In genomic region chr6:54595330-54595878, GRCm38 (mm10) we compare ENCODE assay signal across 7 mouse cellular contexts. TPM values are rescaled to one million over a fixed set of nuclear protein-coding genes. Genes with fewer than 3 reads are reported as not detected.
A peak's percentile ranks its signal among the peaks of the same experiment; 100 is the strongest.
DNase-seq lines count a peak whose midpoint lies in the region; ATAC-seq and TF ChIP-seq lines count a peak whose summit lies in the region.

No protein-coding gene starts in this region.

- DNase-seq in lung, embryonic 14.5 days: peak; percentile 38
- DNase-seq in lung, postnatal 10 days: no peak
- DNase-seq in embryonic facial prominence, embryonic 11.5 days (ENCODE audit: low spot score): peak; percentile 40
- no peak for DNase-seq in thymus, postnatal 10 days (ENCODE audit: low spot score in 2 of 2)
- no peak for DNase-seq in urinary bladder, postnatal 10 days (ENCODE audit: low spot score)

- no peak for ATAC-seq in lung, embryonic 14.5 days (ENCODE audit: insufficient read depth)
- peak; percentile 68 for ATAC-seq in embryonic facial prominence, embryonic 11.5 days (replicated peaks; ENCODE audit: insufficient number of reproducible peaks, low FRiP score, low TSS enrichment, low read depth)
- peak; percentile 24; the same call in 1 of the 2 replicates for ATAC-seq in intestine, embryonic 15.5 days
- ATAC-seq in neural tube, embryonic 15.5 days (ENCODE audit: low FRiP score): no peak; the same call in none of the 2 replicates

- H3K27ac ChIP-seq in lung, embryonic 14.5 days (ENCODE audit: low read depth): peak overlapping the region; percentile 64; the same call in 1 of the 2 replicates
- no peak overlapping the region; the same call in 1 of the 2 replicates for H3K27ac ChIP-seq in embryonic facial prominence, embryonic 11.5 days (replicated peaks; ENCODE audit: low read depth, low read length)
- peak overlapping the region; percentile 74 for H3K27ac ChIP-seq in intestine, embryonic 15.5 days
- peak overlapping the region; percentile 74 for H3K27ac ChIP-seq in neural tube, embryonic 15.5 days (replicated peaks)

- TF ChIP-seq CTCF in lung, embryonic 14.5 days (IDR thresholded peaks at IDR 0.05; ENCODE audit: low read depth): no peak

- peaks cover 12% of the 10 kb centered on the region; the same call in 1 of the 2 replicates for H3K4me1 ChIP-seq in lung, embryonic 14.5 days (ENCODE audit: insufficient read depth)
- no peaks in the 10 kb centered on the region for H3K4me1 ChIP-seq in embryonic facial prominence, embryonic 11.5 days (ENCODE audit: control insufficient read depth, insufficient read depth, low read length)
- H3K4me1 ChIP-seq in intestine, embryonic 15.5 days (replicated peaks): peaks cover 22% of the 10 kb centered on the region
- H3K4me1 ChIP-seq in neural tube, embryonic 15.5 days: peaks cover 48% of the 10 kb centered on the region

- H3K9me3 ChIP-seq in lung, embryonic 14.5 days (ENCODE audit: low read depth, low read length): no peaks in the 10 kb centered on the region
- no peaks in the 10 kb centered on the region for H3K9me3 ChIP-seq in embryonic facial prominence, embryonic 11.5 days (replicated peaks; ENCODE audit: control insufficient read depth, low read length)
- H3K9me3 ChIP-seq in intestine, embryonic 15.5 days: no peaks in the 10 kb centered on the region
- no peaks in the 10 kb centered on the region for H3K9me3 ChIP-seq in neural tube, embryonic 15.5 days (replicated peaks)

- peak overlapping the region; percentile 88 for H3K4me3 ChIP-seq in lung, embryonic 14.5 days (ENCODE audit: low read depth, low read length)
- peak overlapping the region; percentile 80 for H3K4me3 ChIP-seq in embryonic facial prominence, embryonic 11.5 days (ENCODE audit: low read depth, low read length)
- H3K4me3 ChIP-seq in intestine, embryonic 15.5 days (replicated peaks): peak overlapping the region; percentile 91
- peak overlapping the region; percentile 76 for H3K4me3 ChIP-seq in neural tube, embryonic 15.5 days (replicated peaks)

- H3K9ac ChIP-seq in lung, embryonic 14.5 days: peak overlapping the region; percentile 78
- peak overlapping the region; percentile 85 for H3K9ac ChIP-seq in embryonic facial prominence, embryonic 11.5 days (replicated peaks; ENCODE audit: low read length)
- peak overlapping the region; percentile 87 for H3K9ac ChIP-seq in intestine, embryonic 15.5 days
- peak overlapping the region; percentile 84 for H3K9ac ChIP-seq in neural tube, embryonic 15.5 days (replicated peaks)

- H3K4me2 ChIP-seq in lung, embryonic 14.5 days: peak overlapping the region; percentile 79
- H3K4me2 ChIP-seq in embryonic facial prominence, embryonic 11.5 days (ENCODE audit: low read depth, low read length): peak overlapping the region; percentile 69
- H3K4me2 ChIP-seq in intestine, embryonic 15.5 days (replicated peaks): peak overlapping the region; percentile 76
- H3K4me2 ChIP-seq in neural tube, embryonic 15.5 days: peak overlapping the region; percentile 72

- no peaks in the 10 kb centered on the region for H3K27me3 ChIP-seq in lung, embryonic 14.5 days (ENCODE audit: insufficient read depth, low read length)
- no peaks in the 10 kb centered on the region for H3K27me3 ChIP-seq in embryonic facial prominence, embryonic 11.5 days (ENCODE audit: control insufficient read depth, insufficient read depth, low read length)
- H3K27me3 ChIP-seq in intestine, embryonic 15.5 days (replicated peaks): no peaks in the 10 kb centered on the region
- H3K27me3 ChIP-seq in neural tube, embryonic 15.5 days (replicated peaks): no peaks in the 10 kb centered on the region

- under 1% methylated on average over 44 of the region's 48 CpGs for WGBS in lung, embryonic 14.5 days
- under 1% methylated on average over 48 of the region's 48 CpGs for WGBS in embryonic facial prominence, embryonic 11.5 days
- WGBS in intestine, embryonic 15.5 days: under 1% methylated on average over 48 of the region's 48 CpGs
- WGBS in neural tube, embryonic 15.5 days: under 1% methylated on average over 41 of the region's 48 CpGs

- H3K36me3 ChIP-seq in lung, embryonic 14.5 days (ENCODE audit: insufficient read depth): no peaks in the 10 kb centered on the region
- no peaks in the 10 kb centered on the region for H3K36me3 ChIP-seq in embryonic facial prominence, embryonic 11.5 days (replicated peaks; ENCODE audit: control insufficient read depth, insufficient read depth, low read depth, low read length)
- H3K36me3 ChIP-seq in intestine, embryonic 15.5 days: no peaks in the 10 kb centered on the region
- H3K36me3 ChIP-seq in neural tube, embryonic 15.5 days: no peaks in the 10 kb centered on the region

RNA-seq across cellular contexts. Expression of gene Plekha8, which starts 0.5 kb away (rescaled TPM):
- 11.8 and 12.5 TPM in 2 replicates for polyA plus RNA-seq in lung, embryonic 14.5 days (2014; fragmentation: Nextera tagmentation; extraction: Ambion mirVana)
- 24.3 and 24.7 TPM in 2 replicates for polyA plus RNA-seq in embryonic facial prominence, embryonic 11.5 days (2014; fragmentation: Nextera tagmentation; extraction: Ambion mirVana)
- polyA plus RNA-seq in intestine, embryonic 15.5 days (2015; fragmentation: Nextera tagmentation; extraction: Ambion mirVana): 6.2 and 6.4 TPM in 2 replicates
- polyA plus RNA-seq in neural tube, embryonic 15.5 days (2015; fragmentation: Nextera tagmentation; extraction: Ambion mirVana): 6.7 and 8.0 TPM in 2 replicates

RNA-seq across cellular contexts. Expression of gene Fkbp14, which starts 1.7 kb away (rescaled TPM):
- polyA plus RNA-seq in lung, embryonic 14.5 days (2014; fragmentation: Nextera tagmentation; extraction: Ambion mirVana): 21.5 and 28.1 TPM in 2 replicates
- 21.2 and 23.9 TPM in 2 replicates for polyA plus RNA-seq in embryonic facial prominence, embryonic 11.5 days (2014; fragmentation: Nextera tagmentation; extraction: Ambion mirVana)
- polyA plus RNA-seq in intestine, embryonic 15.5 days (2015; fragmentation: Nextera tagmentation; extraction: Ambion mirVana): 23.1 and 24.3 TPM in 2 replicates
- 12.5 and 14.0 TPM in 2 replicates for polyA plus RNA-seq in neural tube, embryonic 15.5 days (2015; fragmentation: Nextera tagmentation; extraction: Ambion mirVana)

RNA-seq across cellular contexts. Expression of gene Scrn1, which starts 29.1 kb away (rescaled TPM):
- 1.9 and 2.4 TPM in 2 replicates for polyA plus RNA-seq in lung, embryonic 14.5 days (2014; fragmentation: Nextera tagmentation; extraction: Ambion mirVana)
- 24.4 and 25.4 TPM in 2 replicates for polyA plus RNA-seq in embryonic facial prominence, embryonic 11.5 days (2014; fragmentation: Nextera tagmentation; extraction: Ambion mirVana)
- 5.9 and 6.4 TPM in 2 replicates for polyA plus RNA-seq in intestine, embryonic 15.5 days (2015; fragmentation: Nextera tagmentation; extraction: Ambion mirVana)
- polyA plus RNA-seq in neural tube, embryonic 15.5 days (2015; fragmentation: Nextera tagmentation; extraction: Ambion mirVana): 85.9 and 98.3 TPM in 2 replicates

Comparison
In these comparisons a context has a peak if more than half of its experiments do, and no peak if none do; other contexts are left out.
1. DNase-seq: peak in lung, embryonic 14.5 days (single experiment) and embryonic facial prominence, embryonic 11.5 days (single experiment); none in lung, postnatal 10 days (single experiment), thymus, postnatal 10 days (0 of 2) and urinary bladder, postnatal 10 days (single experiment).
2. ATAC-seq: peak in embryonic facial prominence, embryonic 11.5 days (single experiment) and intestine, embryonic 15.5 days (single experiment); none in lung, embryonic 14.5 days (single experiment) and neural tube, embryonic 15.5 days (single experiment).
3. Peak in every context shown above with its lines, with median percentiles within 50 percentile points of each other: H3K4me2 ChIP-seq, H3K4me3 ChIP-seq and H3K9ac ChIP-seq.